Mouse (Mus musculus) hindbrain, embryonic 14.5 days (tissue): ENCODE measurements around the gene Large1. TPM values are rescaled to one million over a fixed set of nuclear protein-coding genes. Genes with fewer than 3 reads are reported as not detected.
"Not testable (repeated sequence)": the region's sequence is repeated elsewhere in the genome, so short reads cannot be mapped to it uniquely, and the experiment has no call there.

Experiments used
- ATAC-seq: fragments of 200-750 bp; cut with Nextera tagmentation; 2 replicates; pipeline ENCODE4 v1.8.0; 2017; ENCODE audit warnings: moderate number of reproducible peaks, mild to moderate bottlenecking, moderate TSS enrichment, moderate library complexity; ENCODE audit not compliant: low FRiP score
- DNase-seq: peaks from one replicate; pipeline ENCODE4 v3.0.0-alpha.2; 2015; ENCODE audit warnings: low spot score
- H3K27ac ChIP-seq: fragments of 300-500 bp; sonication (generic); 2 replicates; pipeline ENCODE4 v1.5.1; 2014; ENCODE audit warnings: mild to moderate bottlenecking, moderate library complexity
- H3K27me3 ChIP-seq: fragments of 300-500 bp; sonication (generic); 2 replicates; pipeline ENCODE4 v1.6.1; 2014; ENCODE audit warnings: mild to moderate bottlenecking, low read length, mixed read lengths; ENCODE audit not compliant: control insufficient read depth, insufficient read depth
- H3K36me3 ChIP-seq: fragments of 300-500 bp; sonication (generic); replicated peaks from 2 replicates; pipeline ENCODE4 v1.6.1; 2014; ENCODE audit not compliant: control insufficient read depth, insufficient read depth
- H3K4me1 ChIP-seq: fragments of 300-500 bp; sonication (generic); replicated peaks from 2 replicates; pipeline ENCODE4 v1.6.1; 2014; ENCODE audit warnings: antibody characterized with exemption, low read length, mixed read lengths; ENCODE audit not compliant: control insufficient read depth, insufficient read depth
- H3K4me2 ChIP-seq: fragments of 300-500 bp; sonication (generic); replicated peaks from 2 replicates; pipeline ENCODE4 v1.6.1; 2014; ENCODE audit warnings: mild to moderate bottlenecking, moderate library complexity
- H3K4me3 ChIP-seq: fragments of 300-500 bp; sonication (generic); replicated peaks from 2 replicates; pipeline ENCODE4 v1.5.1; 2014; ENCODE audit warnings: mild to moderate bottlenecking, low read length
- H3K9ac ChIP-seq: fragments of 300-500 bp; sonication (generic); 2 replicates; pipeline ENCODE4 v1.6.1; 2014
- H3K9me3 ChIP-seq: fragments of 300-500 bp; sonication (generic); 2 replicates; pipeline ENCODE4 v1.6.1; 2016; ENCODE audit warnings: low read length; ENCODE audit not compliant: control insufficient read depth
- WGBS: fragments of 180-500 bp; shearing (Covaris S2); extraction: QIAGEN DNeasy Blood & Tissue Kit; methylation state at CpG from one replicate; pipeline ENCODE4 v1.1.7; 2014; 5-methylcytosine and 5-hydroxymethylcytosine counted together
- polyA plus RNA-seq: library from polyadenylated mRNA; unstranded; fragments of >200 nt; fragmentation: Nextera tagmentation; extraction: Ambion mirVana; gene quantifications from 2 replicates; pipeline ENCODE4 v1.2.1, GENCODE M21; 2014

Large1 gene
- polyA plus RNA-seq, 1 experiment from 2014 or later, result 28.0 TPM

- Histone ChIP-seq H3K9ac (no peak overlapping the region), H3K4me2 (no peak overlapping the region), H3K4me3 (no peak overlapping the region), H3K27ac (no peak overlapping the region), H3K4me1 (no peaks in the 10 kb centered on the region), H3K27me3 (no peaks in the 10 kb centered on the region), H3K36me3 (no peaks in the 10 kb centered on the region), H3K9me3 (no peaks in the 10 kb centered on the region)
- DNase-seq (no peak), ATAC-seq (no peak)
- WGBS, result 94% methylated on average over 4 of the region's 4 CpGs
These were observed 77.3 kb downstream of the Large1 start for GRCm38 (mm10) chr8:73276015-73276414.

- not testable (repeated sequence) for H3K9ac ChIP-seq, H3K27me3 ChIP-seq, DNase-seq, H3K4me3 ChIP-seq, H3K27ac ChIP-seq, H3K36me3 ChIP-seq, ATAC-seq, H3K9me3 ChIP-seq, H3K4me2 ChIP-seq, H3K4me1 ChIP-seq
- WGBS, result 69% methylated on average over 4 of the region's 4 CpGs
These were observed 77.9 kb downstream of the Large1 start for GRCm38 (mm10) chr8:73275445-73275844.

- Histone ChIP-seq H3K4me3 (no peak overlapping the region), H3K4me2 (no peak overlapping the region), H3K9me3 (no peaks in the 10 kb centered on the region), H3K4me1 (no peaks in the 10 kb centered on the region), H3K36me3 (no peaks in the 10 kb centered on the region), H3K9ac (no peak overlapping the region), H3K27ac (no peak overlapping the region), H3K27me3 (no peaks in the 10 kb centered on the region)
- ATAC-seq (no peak), DNase-seq (no peak)
These were observed 80.2 kb downstream of the Large1 start for GRCm38 (mm10) chr8:73273150-73273549.

GRCm38 (mm10) chr8:73270991-73271390 lies 82.3 kb downstream of the Large1 start:
- no peak overlapping the region for H3K9ac ChIP-seq
- H3K9me3 ChIP-seq, result no peaks in the 10 kb centered on the region
- no peaks in the 10 kb centered on the region for H3K4me1 ChIP-seq
- ATAC-seq, result no peak
- no peak overlapping the region for H3K4me3 ChIP-seq
- no peak for DNase-seq
- H3K36me3 ChIP-seq, result no peaks in the 10 kb centered on the region
- no peak overlapping the region for H3K27ac ChIP-seq
- H3K4me2 ChIP-seq, result no peak overlapping the region
- H3K27me3 ChIP-seq, result no peaks in the 10 kb centered on the region

GRCm38 (mm10) chr8:73257981-73258380 lies 95.4 kb downstream of the Large1 start:
- DNase-seq (no peak), ATAC-seq (no peak)
- no peak overlapping the region for H3K9ac ChIP-seq
- H3K27me3 ChIP-seq, result no peaks in the 10 kb centered on the region
- H3K4me3 ChIP-seq, result no peak overlapping the region
- H3K27ac ChIP-seq, result no peak overlapping the region
- peaks cover 13% of the 10 kb centered on the region for H3K9me3 ChIP-seq
- no peak overlapping the region for H3K4me2 ChIP-seq
- no peaks in the 10 kb centered on the region for H3K36me3 ChIP-seq
- WGBS, result 69% methylated on average over 2 of the region's 2 CpGs
- no peaks in the 10 kb centered on the region for H3K4me1 ChIP-seq

- Histone ChIP-seq H3K9ac (no peak overlapping the region), H3K4me2 (no peak overlapping the region), H3K9me3 (peaks cover 24% of the 10 kb centered on the region; the same call in 1 of the 2 replicates), H3K27me3 (no peaks in the 10 kb centered on the region), H3K27ac (no peak overlapping the region), H3K4me1 (no peaks in the 10 kb centered on the region), H3K4me3 (no peak overlapping the region), H3K36me3 (no peaks in the 10 kb centered on the region)
- no peak for DNase-seq
- WGBS, result 94% methylated on average over 3 of the region's 3 CpGs
- ATAC-seq, result no peak
These were observed 109.2 kb downstream of the Large1 start for GRCm38 (mm10) chr8:73244186-73244585.

- no peak for ATAC-seq
These were observed 111.3 kb downstream of the Large1 start for GRCm38 (mm10) chr8:73242066-73242465.

GRCm38 (mm10) chr8:73234209-73234608 lies 119.1 kb downstream of the Large1 start:
- H3K4me1 ChIP-seq, result no peaks in the 10 kb centered on the region
- no peak overlapping the region for H3K4me2 ChIP-seq
- DNase-seq, result no peak
- H3K27ac ChIP-seq, result no peak overlapping the region
- no peak for ATAC-seq
- no peak overlapping the region for H3K9ac ChIP-seq
- WGBS, result 87% methylated on average over 1 of the region's 1 CpGs
- H3K27me3 ChIP-seq, result no peaks in the 10 kb centered on the region
- no peaks in the 10 kb centered on the region for H3K9me3 ChIP-seq
- no peak overlapping the region for H3K4me3 ChIP-seq
- no peaks in the 10 kb centered on the region for H3K36me3 ChIP-seq

More at GRCm38 (mm10) chr8:73242066-73242465, 111.3 kb downstream of the Large1 start:
- no peak overlapping the region for H3K4me3 ChIP-seq
- peaks cover 24% of the 10 kb centered on the region; the same call in 1 of the 2 replicates for H3K9me3 ChIP-seq
- H3K4me2 ChIP-seq, result no peak overlapping the region
- H3K9ac ChIP-seq, result no peak overlapping the region
- 76% methylated on average over 1 of the region's 1 CpGs for WGBS
- no peak overlapping the region for H3K27ac ChIP-seq
- no peaks in the 10 kb centered on the region for H3K36me3 ChIP-seq
- H3K27me3 ChIP-seq, result no peaks in the 10 kb centered on the region
- H3K4me1 ChIP-seq, result no peaks in the 10 kb centered on the region
- no peak for DNase-seq

GRCm38 (mm10) chr8:73233358-73234041 lies 119.8 kb downstream of the Large1 start:
- no peak overlapping the region for H3K4me2 ChIP-seq
- H3K27me3 ChIP-seq, result no peaks in the 10 kb centered on the region
- H3K9ac ChIP-seq, result no peak overlapping the region
- H3K4me1 ChIP-seq, result no peaks in the 10 kb centered on the region
- H3K4me3 ChIP-seq, result no peak overlapping the region
- no peaks in the 10 kb centered on the region for H3K36me3 ChIP-seq
- DNase-seq (peak; percentile 69), ATAC-seq (peak; percentile 77)
- H3K27ac ChIP-seq, result no peak overlapping the region
- WGBS, result 59% methylated on average over 6 of the region's 6 CpGs
- H3K9me3 ChIP-seq, result no peaks in the 10 kb centered on the region

- ATAC-seq, result no peak
- Histone ChIP-seq H3K4me1 (no peaks in the 10 kb centered on the region), H3K27me3 (no peaks in the 10 kb centered on the region), H3K4me2 (no peak overlapping the region), H3K9me3 (no peaks in the 10 kb centered on the region), H3K9ac (no peak overlapping the region), H3K36me3 (no peaks in the 10 kb centered on the region), H3K27ac (no peak overlapping the region), H3K4me3 (no peak overlapping the region)
- no peak for DNase-seq
- WGBS, result 81% methylated on average over 3 of the region's 3 CpGs
These were observed 126.5 kb downstream of the Large1 start for GRCm38 (mm10) chr8:73226841-73227240.
